Mouse (Mus musculus) inflammation-experienced regulatory T-cells, adult 16 weeks (primary cell): ENCODE measurements around the gene Izumo1. TPM values are rescaled to one million over a fixed set of nuclear protein-coding genes. Genes with fewer than 3 reads are reported as not detected.

Experiments used
- polyA plus RNA-seq: library from polyadenylated mRNA; unstranded; fragments of 100-300 nt; shearing (Covaris generic); gene quantifications from one replicate; pipeline ENCODE4 v1.2.1, GENCODE M21; 2017

Gene Izumo1
- polyA plus RNA-seq = not detected

DNA sequence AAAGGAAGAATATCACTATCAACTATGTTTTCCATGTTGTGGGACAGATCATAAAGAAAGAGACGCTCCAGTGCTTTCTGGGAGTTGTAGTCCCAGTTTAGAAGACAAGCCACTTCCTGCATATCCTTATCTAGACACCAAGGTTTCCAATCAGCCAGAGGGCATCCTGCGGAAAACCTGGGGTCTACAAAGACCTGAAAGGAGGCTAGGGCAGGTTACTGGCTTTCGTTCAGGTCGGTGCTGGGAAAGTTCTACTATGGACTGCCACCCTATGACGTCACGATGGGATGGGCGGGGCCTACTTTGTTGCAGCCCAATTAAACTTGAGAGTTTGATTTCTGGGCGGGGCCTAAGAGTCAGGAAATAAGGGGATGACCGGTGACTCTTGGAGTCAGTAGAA, at the start of gene Izumo1:
Gene Izumo1, plus strand, starts transcription at position 369 of the 400 bp plus-strand sequence.

DNA sequence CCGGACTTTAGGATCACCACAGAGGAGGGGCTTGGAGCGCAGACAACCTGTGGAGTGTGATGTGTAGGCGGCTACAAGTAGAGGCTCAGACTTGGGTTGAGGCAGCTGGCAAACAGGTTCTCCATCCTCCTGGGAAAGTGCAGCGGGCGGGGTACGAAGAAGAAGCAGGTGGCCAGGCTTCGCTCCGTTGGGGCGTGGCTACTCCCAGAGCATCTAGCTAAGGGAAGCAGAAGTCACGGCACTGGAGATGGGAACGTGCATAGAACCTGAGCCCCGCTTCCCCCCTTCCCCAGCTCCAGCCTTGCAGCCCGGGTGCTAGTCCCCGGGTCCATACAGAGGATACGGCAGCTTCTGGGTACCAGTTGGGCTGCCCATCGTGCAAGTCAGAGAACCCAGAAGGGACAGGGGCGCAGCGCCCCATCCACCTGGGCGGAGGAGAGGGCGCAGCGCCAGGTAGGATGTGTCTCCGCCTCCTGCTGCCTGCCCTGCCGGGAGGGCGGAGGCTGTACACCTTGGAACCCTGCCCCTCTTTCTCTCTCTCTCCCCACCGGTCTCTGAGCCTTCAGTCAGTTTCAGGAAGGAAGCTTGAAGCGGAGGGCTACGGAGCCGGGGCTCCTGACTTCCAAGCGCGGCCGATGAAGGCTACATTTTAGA, 4.4 kb upstream of the Izumo1 start, which contains the start of gene Fut1:
Gene Fut1, plus strand, starts transcription at position 248 of the 654 bp plus-strand sequence.

DNA sequence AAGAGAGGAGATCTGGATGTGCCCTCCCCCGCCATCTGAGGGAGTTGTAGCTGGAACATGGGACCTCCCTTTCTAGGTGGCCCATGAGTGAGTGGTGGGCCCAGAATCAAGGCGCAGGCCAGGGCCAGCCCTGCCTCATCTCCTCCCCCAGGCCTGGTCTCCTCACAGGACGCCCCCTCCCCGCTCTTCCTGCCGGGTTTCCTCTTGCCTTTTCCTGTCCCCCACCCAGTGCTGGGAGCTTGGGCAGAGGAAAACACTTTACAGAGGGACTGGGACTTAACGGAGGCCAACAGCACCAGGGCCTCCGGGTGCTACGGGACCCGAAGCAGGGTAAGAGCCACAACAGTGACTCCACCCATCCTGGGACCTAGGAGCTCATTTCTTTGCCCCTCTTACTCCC, 5.7 kb downstream of the Izumo1 start, which contains the start of gene Rasip1:
Gene Rasip1, plus strand, starts transcription at position 228 of the 400 bp plus-strand sequence.

DNA sequence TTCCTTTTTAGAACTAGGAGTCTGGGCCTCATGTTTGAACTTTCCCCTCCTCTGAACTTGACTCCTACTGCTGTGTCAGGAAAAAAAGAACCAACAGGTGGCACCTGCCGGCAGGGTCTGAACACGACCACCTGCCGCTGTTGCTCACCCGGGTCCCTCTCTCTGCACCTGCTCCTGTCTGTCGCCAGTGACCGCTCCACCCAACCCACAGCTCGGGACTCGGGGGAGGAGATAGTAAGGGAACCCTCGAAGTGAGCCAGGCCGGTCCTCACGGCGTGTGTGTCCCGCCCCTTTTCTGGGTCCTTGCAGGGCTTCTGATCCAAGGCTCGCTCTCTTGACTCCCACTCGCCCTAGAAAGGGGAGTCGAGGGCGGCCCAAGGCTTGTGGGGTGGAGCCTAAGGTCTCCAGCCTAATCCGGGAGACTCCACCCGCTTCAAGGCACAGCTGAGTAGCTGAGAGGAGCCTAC, 18.0 kb downstream of the Izumo1 start, which contains the start of gene Mamstr:
Gene Mamstr, plus strand, starts transcription at position 417 of the 467 bp plus-strand sequence.

DNA sequence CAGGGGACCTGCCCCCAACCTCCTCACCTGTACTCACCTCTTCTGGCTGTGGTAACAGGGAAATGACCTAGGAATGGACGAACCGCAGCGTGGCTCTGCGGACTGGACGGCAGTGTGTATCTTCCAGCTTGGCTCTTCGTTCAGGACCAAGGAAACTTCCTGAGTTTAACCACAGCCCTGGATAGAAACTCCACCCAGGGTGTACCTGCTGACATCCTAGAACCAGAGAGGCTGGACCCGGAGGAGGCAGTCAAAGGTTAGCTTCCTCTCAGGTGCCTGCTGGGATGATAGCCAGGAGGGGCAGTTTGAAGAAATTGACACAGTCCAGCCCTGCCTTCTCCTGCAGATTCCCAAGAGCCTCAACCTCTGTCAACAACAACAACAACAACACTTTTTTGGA, 44.5 kb downstream of the Izumo1 start, which contains the start of gene Fut2:
Gene Fut2, minus strand, starts transcription at position 234 of the 400 bp plus-strand sequence.

Other genes with a start within 250 kb of the Izumo1 start
- 227 TPM for gene Snrnp70, start 226.1 kb upstream of the Izumo1 start, polyA plus RNA-seq
- not detected for gene Kcna7, start 216.2 kb upstream of the Izumo1 start, polyA plus RNA-seq
- gene Ntf5, start 208.1 kb upstream of the Izumo1 start, polyA plus RNA-seq = 0.78 TPM
- not detected for gene Lhb, start 201.0 kb upstream of the Izumo1 start, polyA plus RNA-seq
- 18.4 TPM for gene Gys1, start 187.0 kb upstream of the Izumo1 start, polyA plus RNA-seq
- 64.0 TPM for gene Ruvbl2, start 183.7 kb upstream of the Izumo1 start, polyA plus RNA-seq
- gene Ftl1, start 161.9 kb upstream of the Izumo1 start, polyA plus RNA-seq = 2,222 TPM
- gene Bax, start 154.9 kb upstream of the Izumo1 start, polyA plus RNA-seq = 253 TPM
- 1.0 TPM for gene Tulp2, start 139.9 kb upstream of the Izumo1 start, polyA plus RNA-seq
- gene Gm45808, start 135.0 kb upstream of the Izumo1 start, polyA plus RNA-seq = not detected
- 0.95 TPM for gene Dhdh, start 133.0 kb upstream of the Izumo1 start, polyA plus RNA-seq
- 310 TPM for gene Nucb1, start 111.4 kb upstream of the Izumo1 start, polyA plus RNA-seq
- gene Ppp1r15a, start 95.5 kb upstream of the Izumo1 start, polyA plus RNA-seq = 57.1 TPM
- 0.71 TPM for gene Plekha4, start 95.5 kb upstream of the Izumo1 start, polyA plus RNA-seq
- 1.6 TPM for gene Hsd17b14, start 66.9 kb upstream of the Izumo1 start, polyA plus RNA-seq
- 68.4 TPM for gene Bcat2, start 51.7 kb upstream of the Izumo1 start, polyA plus RNA-seq
- gene Fgf21, start 6.3 kb upstream of the Izumo1 start, polyA plus RNA-seq = not detected
- not detected for gene Fut1, start 4.5 kb upstream of the Izumo1 start, polyA plus RNA-seq
- 0.65 TPM for gene Rasip1, start 5.7 kb downstream of the Izumo1 start, polyA plus RNA-seq
- 0.65 TPM for gene Mamstr, start 18.2 kb downstream of the Izumo1 start, polyA plus RNA-seq
- gene Fut2, start 44.6 kb downstream of the Izumo1 start, polyA plus RNA-seq = 0.12 TPM
- gene Ntn5, start 62.2 kb downstream of the Izumo1 start, polyA plus RNA-seq = not detected
- 0.20 TPM for gene Sec1, start 72.6 kb downstream of the Izumo1 start, polyA plus RNA-seq
- 9.3 TPM for gene Car11, start 78.0 kb downstream of the Izumo1 start, polyA plus RNA-seq
- 14.7 TPM for gene Dbp, start 83.3 kb downstream of the Izumo1 start, polyA plus RNA-seq
- gene Rpl18, start 93.6 kb downstream of the Izumo1 start, polyA plus RNA-seq = 1,529 TPM
- 40.4 TPM for gene Sphk2, start 96.2 kb downstream of the Izumo1 start, polyA plus RNA-seq
- not detected for gene Fam83e, start 99.4 kb downstream of the Izumo1 start, polyA plus RNA-seq
- not detected for gene Spaca4, start 104.0 kb downstream of the Izumo1 start, polyA plus RNA-seq
- gene Lmtk3, start 161.9 kb downstream of the Izumo1 start, polyA plus RNA-seq = 0.13 TPM
- gene Sult2b1, start 162.9 kb downstream of the Izumo1 start, polyA plus RNA-seq = 2.7 TPM
- 45.3 TPM for gene Cyth2, start 192.8 kb downstream of the Izumo1 start, polyA plus RNA-seq
- gene Kcnj14, start 203.0 kb downstream of the Izumo1 start, polyA plus RNA-seq = not detected
- 44.0 TPM for gene Grwd1, start 209.1 kb downstream of the Izumo1 start, polyA plus RNA-seq